Mouse (Mus musculus): ENCODE results near the gene Dnal1. TPM values are rescaled to one million over a fixed set of nuclear protein-coding genes. Genes with fewer than 3 reads are reported as not detected.

The Dnal1 gene
- polyA plus RNA-seq, 1 experiment, result 55.1 TPM

- DNase-seq (ENCODE audit: extremely low spot score in 1 of 2, low spot score in 1 of 2), result no peak
These were observed 47.0 kb downstream of the Dnal1 start for GRCm38 (mm10) chr12:84161116-84161515.

- no peak for DNase-seq (ENCODE audit: extremely low spot score in 1 of 2, low spot score in 1 of 2)
These were observed 47.7 kb downstream of the Dnal1 start for GRCm38 (mm10) chr12:84161616-84162433.

GRCm38 (mm10) chr12:84163133-84163532 is 49.0 kb downstream of the Dnal1 start:
- DNase-seq (ENCODE audit: extremely low spot score in 1 of 2, low spot score in 1 of 2), result no peak

GRCm38 (mm10) chr12:84163586-84164110 is 49.5 kb downstream of the Dnal1 start:
- DNase-seq (ENCODE audit: extremely low spot score in 1 of 2, low spot score in 1 of 2), result no peak

- DNase-seq (ENCODE audit: extremely low spot score in 1 of 2, low spot score in 1 of 2), result no peak
These were observed 51.6 kb downstream of the Dnal1 start for GRCm38 (mm10) chr12:84165631-84166373.

GRCm38 (mm10) chr12:84170610-84171009 is 56.4 kb downstream of the Dnal1 start:
- no peak for DNase-seq (ENCODE audit: extremely low spot score in 1 of 2, low spot score in 1 of 2)

- DNase-seq (ENCODE audit: extremely low spot score in 1 of 2, low spot score in 1 of 2), result no peak
These were observed 58.0 kb downstream of the Dnal1 start for GRCm38 (mm10) chr12:84172216-84172615.

- no peak for DNase-seq (ENCODE audit: extremely low spot score in 1 of 2, low spot score in 1 of 2)
These were observed 58.7 kb downstream of the Dnal1 start for GRCm38 (mm10) chr12:84172862-84173261.

- no peak for DNase-seq (ENCODE audit: extremely low spot score in 1 of 2, low spot score in 1 of 2)
These were observed 59.2 kb downstream of the Dnal1 start for GRCm38 (mm10) chr12:84173309-84173915.

- no peak for DNase-seq (ENCODE audit: extremely low spot score in 1 of 2, low spot score in 1 of 2)
These were observed 60.1 kb downstream of the Dnal1 start for GRCm38 (mm10) chr12:84174190-84174811.

GRCm38 (mm10) chr12:84174871-84175270 is 60.7 kb downstream of the Dnal1 start:
- DNase-seq (ENCODE audit: extremely low spot score in 1 of 2, low spot score in 1 of 2), result no peak

- DNase-seq (ENCODE audit: extremely low spot score in 1 of 2, low spot score in 1 of 2), result peak; percentile 63 to 86
These were observed 61.5 kb downstream of the Dnal1 start for GRCm38 (mm10) chr12:84175659-84176061.

GRCm38 (mm10) chr12:84176126-84176769 is 62.1 kb downstream of the Dnal1 start:
- no peak for DNase-seq (ENCODE audit: extremely low spot score in 1 of 2, low spot score in 1 of 2)

GRCm38 (mm10) chr12:84176886-84177765 is 63.0 kb downstream of the Dnal1 start:
- no peak for DNase-seq (ENCODE audit: extremely low spot score in 1 of 2, low spot score in 1 of 2)

- no peak for DNase-seq (ENCODE audit: extremely low spot score in 1 of 2, low spot score in 1 of 2)
These were observed 63.9 kb downstream of the Dnal1 start for GRCm38 (mm10) chr12:84178052-84178451.

- no peak for DNase-seq (ENCODE audit: extremely low spot score in 1 of 2, low spot score in 1 of 2)
These were observed 64.7 kb downstream of the Dnal1 start for GRCm38 (mm10) chr12:84178652-84179445.

- DNase-seq (ENCODE audit: extremely low spot score in 1 of 2, low spot score in 1 of 2), result no peak
These were observed 65.9 kb downstream of the Dnal1 start for GRCm38 (mm10) chr12:84180090-84180489.

- no peak for DNase-seq (ENCODE audit: extremely low spot score in 1 of 2, low spot score in 1 of 2)
These were observed 66.7 kb downstream of the Dnal1 start for GRCm38 (mm10) chr12:84180701-84181435.
